Mouse (Mus musculus) activated CD4-positive, CD25-positive, alpha-beta regulatory T cell, adult 4 months (primary cell): ENCODE results near the gene Zfp28. TPM values are rescaled to one million over a fixed set of nuclear protein-coding genes. Genes with fewer than 3 reads are reported as not detected.

Source experiments
- ATAC-seq: one replicate; pipeline ENCODE4 v1.8.0; 2017
- polyA plus RNA-seq, 2 experiments: library from polyadenylated mRNA; unstranded; fragments of 100-300 nt; shearing (Covaris generic); gene quantifications; one replicate each; pipeline ENCODE4 v1.2.1; 2017

Gene Zfp28
- polyA plus RNA-seq, 2 experiments from 2014 or later: 1.9 to 5.9 TPM

DNA sequence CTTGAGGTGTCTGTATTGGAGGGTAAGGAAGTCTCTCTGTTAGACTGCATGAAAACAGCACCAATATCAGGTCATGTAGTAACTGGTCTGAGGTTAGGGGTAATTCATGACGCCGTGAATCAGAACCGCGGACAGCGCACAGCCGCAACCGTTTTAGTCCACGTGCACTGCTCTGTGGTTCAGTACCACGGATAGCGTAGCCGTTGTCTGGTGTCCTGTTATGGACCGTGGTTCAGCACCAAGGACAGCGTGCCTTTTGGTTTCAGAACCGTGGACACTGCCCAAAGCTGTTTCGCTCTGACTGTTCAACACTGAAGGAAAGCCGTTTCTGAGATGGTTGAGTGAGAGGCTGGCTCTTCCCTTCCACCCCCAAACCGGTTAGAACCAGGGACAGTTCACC, 26.9 kb downstream of the Zfp28 start, which contains the start of gene Gm20715:
Gm20715 (plus strand) TSS at position 235 of the 400 bp plus-strand sequence.
- peak; percentile 81 for ATAC-seq

DNA sequence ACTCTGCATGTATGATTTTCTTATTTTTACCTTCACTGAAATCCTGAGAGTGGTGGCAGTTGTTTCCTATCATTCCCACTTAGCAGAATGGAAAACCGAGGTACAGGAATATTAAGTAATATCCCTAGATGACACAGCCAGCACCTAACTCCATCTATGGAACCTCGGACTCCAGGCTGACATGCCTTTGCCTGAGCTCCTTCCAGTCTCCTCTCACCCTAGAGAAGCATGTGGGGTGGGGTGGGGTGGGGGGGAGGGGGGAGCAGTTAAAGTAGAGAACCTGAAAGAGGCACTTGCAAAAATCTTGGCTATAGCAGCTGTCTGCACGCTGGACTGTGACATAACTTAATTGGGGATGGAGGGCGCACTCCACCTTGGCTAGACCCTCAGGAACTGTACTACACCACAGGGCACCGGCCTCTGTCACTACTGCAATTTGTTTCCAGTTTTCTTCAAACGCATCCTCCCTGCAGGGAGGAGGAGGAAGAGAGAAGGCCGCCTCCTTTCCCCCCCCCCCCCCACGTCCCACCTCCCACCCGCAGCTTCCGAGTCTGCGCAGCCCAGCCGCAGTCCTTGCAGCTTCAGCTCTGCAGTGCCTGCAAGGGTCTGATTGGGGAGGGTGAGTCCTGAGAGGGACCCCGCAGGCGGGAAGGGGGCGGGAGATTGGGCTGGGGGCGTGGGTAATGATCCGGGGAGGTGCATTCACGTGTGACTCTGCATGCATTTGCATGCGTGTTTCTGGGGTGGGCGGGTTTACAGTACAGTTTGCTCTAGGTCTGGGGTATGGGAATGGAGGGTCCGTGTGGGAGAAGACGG, 31.7 kb downstream of the Zfp28 start:
- no peak for ATAC-seq

DNA sequence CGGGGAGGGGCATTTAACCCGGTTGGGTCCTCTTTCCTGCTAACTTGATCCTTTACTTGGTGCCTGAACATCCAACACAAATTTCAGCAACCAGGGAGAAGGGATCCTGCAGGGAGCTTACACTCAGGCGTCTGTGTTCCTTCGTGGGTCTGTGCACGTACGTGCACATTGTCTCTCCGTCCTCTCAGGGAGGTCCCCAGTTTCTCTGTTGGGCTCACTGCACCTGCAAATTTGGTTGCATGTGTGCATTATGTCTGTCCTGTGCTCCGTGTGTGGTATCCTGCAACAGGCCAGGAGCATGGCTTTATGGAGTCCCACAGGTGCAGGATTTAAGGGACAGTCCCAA, 32.3 kb downstream of the Zfp28 start:
- no peak for ATAC-seq

DNA sequence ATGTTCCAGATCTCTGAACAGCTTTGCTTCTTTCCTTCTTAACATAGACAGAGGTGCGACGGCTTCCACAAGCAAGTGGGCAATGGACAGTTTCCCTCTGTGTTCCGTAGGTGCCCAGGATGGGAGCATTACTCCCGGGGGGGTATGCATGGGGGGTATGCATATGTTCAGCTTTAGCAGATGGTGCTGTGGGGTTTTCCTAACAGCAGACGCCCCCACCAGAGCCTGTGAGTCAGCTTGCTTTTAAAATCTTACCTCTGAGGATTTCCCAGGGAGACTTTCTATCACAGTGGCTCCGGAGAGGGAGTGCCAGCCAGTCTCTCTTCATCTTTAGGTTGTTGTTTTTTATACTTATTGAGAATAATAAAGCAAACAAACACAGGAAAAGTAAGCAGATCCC, 36.8 kb downstream of the Zfp28 start:
- no peak for ATAC-seq

DNA sequence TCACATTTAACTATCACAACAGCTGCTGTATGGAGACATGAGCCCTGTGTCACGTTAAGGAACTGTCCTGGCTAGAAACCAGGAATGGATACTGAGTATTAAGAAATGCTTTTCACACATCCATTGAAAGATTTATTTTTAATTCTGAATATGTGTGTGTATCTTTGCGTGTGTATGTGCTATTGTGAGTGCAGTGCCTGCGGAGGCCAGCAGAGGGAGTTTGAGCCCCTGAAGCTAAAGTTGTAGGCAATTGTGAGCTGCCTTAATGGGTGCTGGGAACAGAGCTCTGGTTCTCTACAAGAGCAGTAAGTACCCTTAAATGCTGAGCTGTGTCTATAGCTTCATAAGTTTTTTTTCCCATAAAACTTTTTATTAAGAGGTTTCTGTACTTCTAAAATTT, 46.3 kb downstream of the Zfp28 start:
- no peak for ATAC-seq

GRCm38 (mm10) chr7:6430342-6430741, 47.2 kb downstream of the Zfp28 start:
- no peak for ATAC-seq

DNA sequence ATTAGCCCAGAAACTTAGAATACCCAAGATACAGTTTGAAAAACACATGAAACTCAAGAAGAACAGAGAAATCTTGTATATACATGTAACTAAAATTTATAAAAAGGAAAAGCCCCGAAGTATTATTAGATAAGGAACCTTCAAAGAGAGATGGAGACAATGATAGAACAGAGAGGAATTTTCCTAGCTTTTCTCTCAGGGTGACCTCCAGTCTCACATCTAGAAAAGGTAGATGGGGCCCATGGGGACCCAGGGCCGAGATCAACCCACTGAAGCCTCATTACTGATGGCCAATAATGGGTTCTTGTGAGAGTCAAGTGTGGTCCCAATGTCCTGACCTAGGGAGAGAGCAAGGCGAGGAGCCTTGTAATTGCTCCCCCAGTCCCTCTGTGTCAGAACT, 55.3 kb downstream of the Zfp28 start, which contains the start of gene Olfr1344:
Olfr1344 (plus strand) TSS at position 301 of the 400 bp plus-strand sequence.
- ATAC-seq: no peak

DNA sequence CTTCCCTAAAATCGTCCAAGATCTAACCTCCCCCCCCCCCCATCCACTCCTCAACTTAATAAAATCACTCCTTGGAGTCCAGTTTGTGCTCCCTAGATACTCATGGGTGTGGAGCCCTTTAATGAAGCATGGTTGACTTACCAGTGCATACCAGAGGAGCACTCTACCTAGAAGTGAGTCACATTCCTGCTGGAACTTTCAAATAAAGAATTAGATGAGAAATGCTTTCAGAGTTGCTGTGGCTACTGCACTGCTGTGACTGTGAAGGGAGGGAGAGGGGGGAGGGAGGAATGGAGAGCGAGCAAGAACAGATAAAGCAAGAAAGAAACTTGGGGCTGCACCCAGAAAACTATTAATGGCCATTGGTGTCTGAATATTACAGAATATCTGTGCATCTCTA, 58.1 kb downstream of the Zfp28 start:
- no peak for ATAC-seq

Other genes with a start within 250 kb of the Zfp28 start
- gene Zfp787, start 227.3 kb upstream of the Zfp28 start, polyA plus RNA-seq: 1 to 10 TPM; 4.9 to 9.3 TPM
- gene Zfp444, start 211.1 kb upstream of the Zfp28 start, polyA plus RNA-seq: 1 to 10 TPM; 9.2 to 9.6 TPM
- not detected for gene Galp, start 186.2 kb upstream of the Zfp28 start, polyA plus RNA-seq
- gene Zscan5b, start 161.0 kb upstream of the Zfp28 start, polyA plus RNA-seq: not detected
- gene Epp13, start 130.6 kb upstream of the Zfp28 start, polyA plus RNA-seq: not detected
- 1 to 10 TPM; 4.1 to 4.6 TPM for gene Zfp667, start 96.7 kb upstream of the Zfp28 start, polyA plus RNA-seq
- gene Zfp583, start 52.0 kb upstream of the Zfp28 start, polyA plus RNA-seq: 1 to 10 TPM in 1 of 2 experiments, not detected in 1; 1.1 TPM
- gene Gm3854, start 39.5 kb upstream of the Zfp28 start, polyA plus RNA-seq: under 1 TPM; 0.24 to 0.31 TPM
- gene Zfp78, start 20.0 kb upstream of the Zfp28 start, polyA plus RNA-seq: 1 to 10 TPM; 1.8 to 2.4 TPM
- gene Smim17, start 15.4 kb downstream of the Zfp28 start, polyA plus RNA-seq: not detected
- gene Gm20715, start 27.0 kb downstream of the Zfp28 start, polyA plus RNA-seq: not detected
- gene Olfr1344, start 55.4 kb downstream of the Zfp28 start, polyA plus RNA-seq: not detected
- under 1 TPM in 1 of 2 experiments, not detected in 1; 0.11 TPM for gene Olfr1336, start 72.9 kb downstream of the Zfp28 start, polyA plus RNA-seq
- gene Olfr1346, start 83.8 kb downstream of the Zfp28 start, polyA plus RNA-seq: not detected
- gene Olfr5, start 103.6 kb downstream of the Zfp28 start, polyA plus RNA-seq: not detected
- not detected for gene Olfr1347, start 116.5 kb downstream of the Zfp28 start, polyA plus RNA-seq
- under 1 TPM in 1 of 2 experiments, not detected in 1; 0.95 TPM for gene Olfr1348, start 125.5 kb downstream of the Zfp28 start, polyA plus RNA-seq
- not detected for gene Olfr1349, start 139.7 kb downstream of the Zfp28 start, polyA plus RNA-seq
- not detected for gene Olfr1350, start 181.5 kb downstream of the Zfp28 start, polyA plus RNA-seq